Mouse (Mus musculus) central nervous system, embryonic 18 days (tissue): Measurements from ENCODE around the gene Gm20388. TPM values are rescaled to one million over a fixed set of nuclear protein-coding genes. Genes with fewer than 3 reads are reported as not detected.

ENCODE experiments used
- polyA plus RNA-seq: library from polyadenylated mRNA; depleted of rRNA; stranded (reverse); fragments of >200 nt; gene quantifications from 2 replicates; pipeline ENCODE4 v1.2.3, GENCODE M21; 2012

The Gm20388 gene
- polyA plus RNA-seq, 1 experiment: 45.4 TPM

GRCm38 (mm10) chr8:122443262-122444006 is 2532.8 kb downstream of the Gm20388 start, which contains the start of gene Mvd:
Gene Mvd (minus strand): TSS chr8:122443422.

GRCm38 (mm10) chr8:122460524-122461472 is 2550.2 kb downstream of the Gm20388 start, which contains the start of gene Snai3:
Gene Snai3 (minus strand): TSS chr8:122460733.

GRCm38 (mm10) chr8:122475580-122476320 is 2565.1 kb downstream of the Gm20388 start, which contains the start of the genes Rnf166 and Ctu2:
Gene Rnf166 (minus strand): TSS chr8:122476064.
Gene Ctu2 (plus strand): TSS chr8:122476143.

DNA sequence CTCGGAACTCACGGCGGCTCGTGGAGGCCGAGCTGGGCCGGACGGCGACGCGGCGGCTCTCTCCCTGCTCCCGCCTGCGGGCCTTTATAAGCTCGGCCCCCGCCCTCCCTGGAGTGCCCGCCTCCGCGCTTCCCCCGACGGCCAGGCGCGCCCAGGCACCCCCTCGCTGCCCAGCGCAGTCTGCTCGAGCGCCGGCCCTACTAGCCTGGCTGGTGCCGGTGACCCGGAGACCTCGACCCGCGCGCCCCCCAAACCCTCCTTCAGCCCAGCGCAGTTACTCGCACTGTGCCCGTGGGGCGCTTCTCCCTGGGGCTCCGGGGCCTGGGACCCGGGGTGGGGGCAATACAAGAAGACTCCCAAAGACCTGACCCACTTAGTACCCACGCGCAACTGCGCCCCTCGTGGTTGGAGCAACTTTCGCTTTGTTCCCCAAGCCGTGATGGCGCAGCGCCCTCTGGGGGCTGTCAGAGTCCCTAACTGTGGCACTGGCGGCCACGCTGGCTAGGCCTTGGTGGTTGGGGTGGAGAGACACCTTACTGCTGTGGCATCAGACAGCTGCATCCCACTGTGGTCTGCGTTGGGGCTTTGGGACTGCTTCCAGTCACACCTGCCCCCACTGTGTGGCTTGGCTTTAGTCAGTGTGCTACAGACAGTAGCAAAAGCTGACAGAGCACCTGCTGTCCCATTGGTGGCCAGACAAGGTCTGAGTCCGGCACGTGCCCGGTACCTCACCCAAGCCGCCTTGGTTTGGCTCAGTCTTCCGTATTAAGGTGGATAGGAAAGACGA is 2640.8 kb downstream of the Gm20388 start, which contains the start of gene Piezo1:
TSS of gene Piezo1 (minus strand) at position 65 of the 787 bp plus-strand sequence.

DNA sequence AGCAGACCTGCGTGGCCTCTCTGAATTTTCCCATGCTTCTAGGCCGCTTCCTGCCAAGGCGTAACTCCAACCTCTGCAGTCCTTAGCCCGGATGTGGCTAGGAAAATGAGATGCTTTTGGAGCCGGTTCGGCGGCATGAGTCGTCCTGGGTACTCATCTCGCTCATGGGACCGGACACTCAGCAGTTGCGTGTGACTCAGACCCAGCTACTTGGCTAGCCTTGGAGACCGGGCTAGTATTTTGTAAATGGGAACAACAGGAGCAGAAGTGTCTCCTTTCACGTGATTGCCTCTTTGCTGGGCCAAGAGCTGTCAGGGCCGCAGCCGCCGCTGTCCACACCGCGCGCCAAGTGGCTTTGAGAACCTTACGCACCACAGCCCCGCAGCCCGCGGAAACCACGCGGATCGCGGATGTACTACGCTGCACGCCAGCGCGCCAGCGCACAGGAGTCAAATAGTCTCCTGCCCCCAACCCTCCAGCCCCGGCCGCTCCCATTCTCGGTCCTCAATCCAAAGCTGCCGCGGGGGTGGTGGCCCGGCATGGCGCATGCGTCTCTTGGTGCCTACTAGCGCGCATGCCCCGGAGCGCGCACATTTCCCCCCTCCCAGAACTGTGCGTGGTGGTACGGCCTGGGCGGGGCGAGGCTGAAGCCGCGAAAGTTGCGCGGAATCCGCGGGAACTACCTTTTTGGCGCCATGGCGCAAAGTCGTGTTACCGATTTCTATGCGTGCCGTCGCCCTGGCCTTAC is 2656.9 kb downstream of the Gm20388 start, which contains the start of gene Cdt1:
TSS of gene Cdt1 (plus strand) at position 655 of the 748 bp plus-strand sequence.

GRCm38 (mm10) chr8:122576648-122577022 is 2666.0 kb downstream of the Gm20388 start, which contains the start of gene Aprt:
Gene Aprt (minus strand): TSS chr8:122576909.

GRCm38 (mm10) chr8:122611295-122612133 is 2700.9 kb downstream of the Gm20388 start, which contains the start of the genes Galns and Trappc2l:
Gene Galns (minus strand): TSS chr8:122611463.
Gene Trappc2l (plus strand): TSS chr8:122611640.

GRCm38 (mm10) chr8:122622727-122623126 is 2712.1 kb downstream of the Gm20388 start, which contains the start of gene Pabpn1l:
Gene Pabpn1l (minus strand): TSS chr8:122622739.

DNA sequence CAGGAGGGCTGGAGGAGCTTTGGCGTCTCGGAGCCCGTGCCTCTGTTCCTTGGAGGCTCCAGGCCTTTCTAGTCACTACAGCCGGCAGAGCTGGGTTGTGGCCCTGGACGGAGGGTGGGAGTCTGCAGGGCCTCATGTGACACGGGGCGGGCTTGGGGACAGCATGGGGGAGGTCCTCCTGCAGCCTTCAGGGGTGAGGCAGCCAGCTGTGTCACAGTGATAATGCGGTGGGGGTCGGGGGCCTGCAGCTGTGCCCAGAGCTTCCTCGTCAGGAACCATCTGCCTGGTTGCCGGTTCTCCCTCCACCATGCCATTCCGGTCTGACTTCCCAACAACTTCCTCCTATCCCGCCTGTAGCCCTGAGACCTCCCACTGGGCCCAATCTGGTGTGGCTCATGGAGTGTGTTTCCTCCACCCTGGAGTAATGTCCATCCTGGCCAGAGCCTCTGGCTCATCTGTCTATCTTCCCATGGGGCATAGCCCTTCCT is 2788.4 kb downstream of the Gm20388 start, which contains the start of gene Cbfa2t3:
TSS of gene Cbfa2t3 (minus strand) at position 105 of the 488 bp plus-strand sequence.

GRCm38 (mm10) chr8:122775285-122776155 is 2864.9 kb downstream of the Gm20388 start, which contains the start of gene Acsf3:
Gene Acsf3 (plus strand): TSS chr8:122775486.

DNA sequence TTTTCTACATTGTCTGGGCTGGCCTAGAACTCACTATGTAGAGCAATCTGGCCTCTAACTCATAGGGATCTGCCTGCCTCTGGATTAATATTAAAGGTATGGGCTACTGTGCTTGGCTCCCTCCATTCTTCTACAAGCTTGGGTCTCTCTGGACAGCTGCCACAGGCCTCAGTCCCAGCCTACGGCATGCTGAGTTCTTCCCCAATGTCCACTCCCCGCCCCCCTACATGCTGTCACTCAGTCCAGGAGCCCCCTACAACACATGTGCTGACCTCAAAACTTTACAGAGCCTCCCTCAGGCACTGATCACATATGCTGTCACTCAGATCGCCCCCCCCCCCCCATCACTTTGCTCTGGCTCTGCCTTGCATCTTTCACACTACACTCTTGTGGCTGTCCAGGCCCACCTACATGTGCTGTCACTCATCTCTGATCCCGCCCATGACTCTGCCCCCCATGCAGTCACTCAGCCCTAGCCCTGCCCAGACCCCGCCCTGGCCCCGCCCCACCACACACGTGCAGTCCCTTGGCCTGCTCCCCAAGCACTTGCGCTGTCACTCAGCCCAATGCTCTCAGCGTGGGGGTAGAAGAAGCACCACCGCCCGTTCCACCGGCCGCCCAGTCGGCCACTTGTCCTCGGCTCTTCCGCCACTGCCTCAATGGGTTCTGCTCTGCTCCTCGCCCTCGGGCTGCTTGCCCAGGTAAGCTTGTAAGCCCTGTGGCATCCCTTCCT is 2937.4 kb downstream of the Gm20388 start, which contains the start of gene Cdh15:
TSS of gene Cdh15 (plus strand) at position 138 of the 733 bp plus-strand sequence.

DNA sequence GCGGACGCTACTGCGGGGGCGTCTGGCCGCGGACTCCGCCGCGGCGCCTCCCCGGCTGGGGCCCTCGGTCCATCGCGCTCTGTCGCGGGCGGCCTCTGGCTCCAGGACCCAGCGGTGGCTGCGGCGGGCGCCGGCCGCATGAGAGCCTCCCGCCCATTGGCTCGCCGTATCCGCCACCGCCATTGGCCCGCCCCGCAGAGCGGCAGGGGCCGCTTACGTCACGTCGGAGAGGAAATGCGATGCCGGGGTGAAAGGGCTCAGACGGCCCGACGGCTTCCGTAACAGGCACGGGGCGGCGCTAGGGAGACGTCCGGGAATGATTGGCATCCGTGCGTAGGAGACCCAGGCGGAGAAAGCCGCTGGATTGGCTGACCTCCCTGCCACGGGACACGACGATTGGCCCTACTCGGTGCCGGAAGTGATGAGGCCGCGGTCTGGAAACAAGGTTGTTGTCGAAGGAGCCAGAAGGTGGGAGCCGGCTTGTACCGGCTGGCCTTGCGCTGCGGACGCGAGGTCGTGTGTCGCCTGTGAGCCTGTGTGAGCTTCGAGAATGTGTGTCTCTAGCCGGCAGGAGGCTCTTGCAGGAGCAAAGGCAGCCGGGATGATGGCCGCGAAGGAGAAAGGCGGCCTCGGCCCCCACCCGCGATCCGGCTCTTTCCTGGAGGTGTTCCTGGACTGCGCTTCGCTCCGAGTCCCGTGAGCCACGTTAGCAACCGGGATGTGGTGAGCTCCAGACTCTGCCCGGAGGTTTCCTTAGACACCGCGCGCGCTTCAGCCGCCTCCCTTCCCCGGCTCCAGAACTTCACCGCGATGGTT is 3131.7 kb downstream of the Gm20388 start, which contains the start of gene Ankrd11:
TSS of gene Ankrd11 (minus strand) at position 120 of the 816 bp plus-strand sequence.

GRCm38 (mm10) chr8:123062721-123063120 is 3152.1 kb downstream of the Gm20388 start, which contains the start of gene Spg7:
Gene Spg7 (plus strand): TSS chr8:123062942.

GRCm38 (mm10) chr8:123101735-123102685 is 3191.4 kb downstream of the Gm20388 start, which contains the start of gene Rpl13:
Gene Rpl13 (plus strand): TSS chr8:123102350.

DNA sequence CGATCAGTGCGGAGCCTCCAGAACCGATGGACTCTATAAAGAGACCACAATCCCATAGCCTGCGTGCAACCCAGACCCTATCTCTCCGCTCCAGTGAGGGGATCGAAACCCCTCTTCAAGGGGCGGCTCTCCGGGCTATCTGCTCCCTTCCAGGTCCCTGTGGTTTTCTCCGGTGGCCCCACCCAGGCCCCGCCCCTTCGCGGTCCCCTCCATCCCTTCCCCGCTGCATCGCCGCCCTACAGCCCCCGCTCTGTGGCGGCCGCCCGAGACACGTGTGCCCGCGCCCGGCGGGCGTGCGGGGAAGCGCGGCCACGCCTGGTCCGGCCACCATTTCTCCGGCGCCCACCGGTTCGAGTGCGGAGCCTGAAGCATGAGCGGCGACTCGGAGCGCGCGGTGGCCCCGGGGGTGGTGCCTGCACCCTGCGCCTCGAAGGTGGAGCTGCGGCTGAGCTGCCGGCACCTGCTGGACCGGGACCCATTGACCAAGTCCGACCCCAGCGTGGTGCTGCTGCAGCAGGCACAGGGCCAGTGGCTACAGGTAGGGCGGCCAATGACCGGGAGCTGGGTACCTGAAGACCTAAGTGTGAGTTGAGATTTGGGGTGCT is 3206.6 kb downstream of the Gm20388 start, which contains the start of gene Cpne7:
TSS of gene Cpne7 (plus strand) at position 248 of the 605 bp plus-strand sequence.

